Mouse (Mus musculus) embryo, embryonic 9.5 days (tissue): Measurements from ENCODE around the gene Antxrl.

Source experiments
- DNase-seq: peaks from one replicate; pipeline ENCODE4 v3.0.0-alpha.2; 2017; ENCODE audit errors: extremely low spot score

Antxrl gene

GRCm38 (mm10) chr14:34052516-34052915 is at the start of gene Antxrl:
Antxrl (plus strand) TSS chr14:34052707.
- no peak for DNase-seq

- DNase-seq: no peak
Measured at GRCm38 (mm10) chr14:34015063-34015462, 37.4 kb upstream of the Antxrl start, which contains the start of gene Gm30083. Gm30083 (minus strand) TSS chr14:34015182.

- no peak for DNase-seq
Measured at GRCm38 (mm10) chr14:34016381-34016780, 36.1 kb upstream of the Antxrl start, which contains the start of gene Gm5460. Gm5460 (plus strand) TSS chr14:34016758.

GRCm38 (mm10) chr14:34016938-34017337 is 35.6 kb upstream of the Antxrl start:
- no peak for DNase-seq

- DNase-seq: no peak
Measured at GRCm38 (mm10) chr14:34026710-34027109, 25.8 kb upstream of the Antxrl start.

GRCm38 (mm10) chr14:34033841-34034610 is 18.5 kb upstream of the Antxrl start:
- no peak for DNase-seq

GRCm38 (mm10) chr14:34041241-34041640 is 11.3 kb upstream of the Antxrl start:
- no peak for DNase-seq

GRCm38 (mm10) chr14:34043341-34043740 is 9.2 kb upstream of the Antxrl start:
- DNase-seq: no peak

- DNase-seq: no peak
Measured at GRCm38 (mm10) chr14:34050101-34050779, 2.3 kb upstream of the Antxrl start.

GRCm38 (mm10) chr14:34071665-34072064 is 19.2 kb downstream of the Antxrl start:
- DNase-seq: peak; percentile 2

GRCm38 (mm10) chr14:34075346-34075745 is 22.8 kb downstream of the Antxrl start:
- no peak for DNase-seq

- no peak for DNase-seq
Measured at GRCm38 (mm10) chr14:34077222-34077621, 24.7 kb downstream of the Antxrl start.

GRCm38 (mm10) chr14:34078293-34078692 is 25.8 kb downstream of the Antxrl start:
- no peak for DNase-seq

- DNase-seq: peak; percentile 77
Measured at GRCm38 (mm10) chr14:34080321-34080997, 28.0 kb downstream of the Antxrl start.

- DNase-seq: no peak
Measured at GRCm38 (mm10) chr14:34085731-34086130, 33.2 kb downstream of the Antxrl start, which contains the start of gene Anxa8. Anxa8 (plus strand) TSS chr14:34085981.

- no peak for DNase-seq
Measured at GRCm38 (mm10) chr14:34086806-34087205, 34.3 kb downstream of the Antxrl start.

- DNase-seq: no peak
Measured at GRCm38 (mm10) chr14:34087856-34088398, 35.4 kb downstream of the Antxrl start.

- DNase-seq: no peak
Measured at GRCm38 (mm10) chr14:34089796-34090195, 37.3 kb downstream of the Antxrl start.

GRCm38 (mm10) chr14:34091475-34091874 is 39.0 kb downstream of the Antxrl start:
- no peak for DNase-seq

GRCm38 (mm10) chr14:34092856-34093255 is 40.3 kb downstream of the Antxrl start:
- DNase-seq: no peak

- no peak for DNase-seq
Measured at GRCm38 (mm10) chr14:34096161-34096560, 43.7 kb downstream of the Antxrl start.

- DNase-seq: no peak
Measured at GRCm38 (mm10) chr14:34102601-34103000, 50.1 kb downstream of the Antxrl start, which contains the start of gene A630023A22Rik. A630023A22Rik (minus strand) TSS chr14:34102754.
